Mouse (Mus musculus) spleen, postnatal 14 days (tissue): ENCODE measurements around the gene Trip10.
"Not testable (repeated sequence)": the region's sequence is repeated elsewhere in the genome, so short reads cannot be mapped to it uniquely, and the experiment has no call there.

ENCODE experiments used
- DNase-seq, 2 experiments: peaks; one replicate each; pipeline ENCODE4 v3.0.0; 2021 to 2022; ENCODE audit warnings: low spot score in 2 of 2

Gene Trip10

DNA sequence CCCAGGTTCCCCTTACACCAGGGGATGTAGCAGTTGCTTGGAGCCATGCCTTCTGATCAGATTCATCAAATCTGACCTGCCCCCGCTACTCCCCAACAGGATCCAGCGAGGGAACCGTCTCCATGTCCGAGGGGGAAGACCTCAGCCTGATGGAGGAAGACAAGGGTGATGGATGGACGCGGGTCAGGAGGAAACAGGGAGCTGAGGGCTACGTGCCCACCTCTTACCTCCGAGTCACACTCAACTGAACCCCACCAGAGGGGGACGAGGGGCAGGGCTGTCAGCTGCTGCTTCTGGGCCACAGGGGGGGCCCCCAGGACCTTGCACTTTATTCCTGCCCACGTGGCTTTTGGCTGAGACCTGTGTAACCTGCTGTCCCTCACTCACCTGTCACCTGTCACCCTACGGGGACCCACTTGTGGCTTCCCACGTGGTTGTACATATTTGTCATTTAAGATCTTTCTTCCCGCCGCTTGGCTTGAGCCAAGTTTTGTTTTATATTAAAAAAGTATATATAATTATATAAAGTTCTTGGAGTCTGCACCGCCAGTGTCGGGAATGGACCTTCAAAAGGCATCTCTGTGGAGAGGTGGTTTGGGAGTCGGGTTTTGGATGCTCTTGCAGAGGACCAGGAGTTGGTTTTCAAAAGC lies 13.8 kb downstream of the Trip10 start:
- DNase-seq = no peak

GRCm38 (mm10) chr17:57264164-57264563 lies 14.9 kb downstream of the Trip10 start:
- DNase-seq = no peak

GRCm38 (mm10) chr17:57264972-57265945 lies 16.0 kb downstream of the Trip10 start:
- DNase-seq = peak; percentile 34 to 52

- no peak for DNase-seq
Observed at GRCm38 (mm10) chr17:57267556-57268126, 18.4 kb downstream of the Trip10 start.

DNA sequence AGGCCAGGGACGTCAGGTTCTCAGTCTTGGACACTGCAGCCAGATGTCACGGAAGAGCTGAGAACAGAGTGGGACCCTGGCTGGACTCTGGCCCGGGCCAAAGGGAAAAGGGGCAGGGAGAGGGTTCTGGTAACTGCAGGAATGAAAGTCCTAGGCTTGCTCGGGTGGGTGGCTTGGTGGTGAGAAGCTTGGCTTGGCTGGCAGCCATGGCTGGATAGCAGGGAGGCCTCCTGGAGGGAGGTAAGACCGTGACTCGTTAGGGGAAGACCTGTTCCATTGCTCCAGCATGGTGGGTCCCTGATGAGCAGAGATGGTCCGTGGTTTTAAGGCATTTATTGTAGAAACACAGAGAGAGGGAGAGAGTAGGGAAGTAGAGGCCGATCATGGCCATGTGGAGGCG lies 22.0 kb downstream of the Trip10 start:
- no peak for DNase-seq

DNA sequence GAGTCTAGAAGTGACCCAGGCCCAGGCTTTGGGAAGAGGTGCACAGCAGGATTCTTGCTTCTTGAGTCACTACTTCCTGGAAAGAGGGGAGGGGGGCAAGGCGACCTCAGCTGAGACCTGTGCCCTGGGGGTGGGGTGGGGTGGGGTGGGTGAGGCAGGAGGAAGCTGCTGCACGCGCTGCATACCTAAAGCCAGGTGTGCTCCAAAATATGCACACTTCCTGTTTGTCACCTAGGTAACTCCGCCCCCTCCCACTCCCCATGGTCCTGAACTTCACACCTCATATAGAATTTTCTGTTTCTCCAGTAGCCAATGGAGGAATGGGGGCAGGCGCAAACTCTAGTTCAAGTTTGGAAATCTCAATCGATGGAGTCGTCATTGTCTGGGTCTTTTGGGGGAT lies 24.6 kb downstream of the Trip10 start:
- no peak for DNase-seq

DNA sequence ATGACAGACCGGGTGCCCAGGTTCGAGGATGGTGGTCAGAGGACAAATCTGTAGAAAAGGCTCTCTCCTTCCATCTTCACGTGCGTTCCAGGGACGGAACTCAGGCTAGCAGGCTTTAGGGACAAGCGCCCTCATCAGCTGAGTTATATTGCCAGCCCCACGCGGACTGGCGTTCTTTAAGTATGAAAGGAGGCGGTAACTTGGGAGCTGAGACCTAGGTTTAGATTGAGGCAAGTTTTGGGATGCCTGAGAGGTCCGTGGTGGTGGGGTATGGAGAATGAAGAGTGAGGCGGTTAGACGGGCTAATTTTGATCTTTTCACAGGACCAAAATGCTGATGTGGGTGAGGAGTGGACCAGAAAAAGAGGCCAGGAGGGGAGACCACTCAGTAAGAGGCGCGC lies 25.4 kb downstream of the Trip10 start:
- no peak for DNase-seq

DNA sequence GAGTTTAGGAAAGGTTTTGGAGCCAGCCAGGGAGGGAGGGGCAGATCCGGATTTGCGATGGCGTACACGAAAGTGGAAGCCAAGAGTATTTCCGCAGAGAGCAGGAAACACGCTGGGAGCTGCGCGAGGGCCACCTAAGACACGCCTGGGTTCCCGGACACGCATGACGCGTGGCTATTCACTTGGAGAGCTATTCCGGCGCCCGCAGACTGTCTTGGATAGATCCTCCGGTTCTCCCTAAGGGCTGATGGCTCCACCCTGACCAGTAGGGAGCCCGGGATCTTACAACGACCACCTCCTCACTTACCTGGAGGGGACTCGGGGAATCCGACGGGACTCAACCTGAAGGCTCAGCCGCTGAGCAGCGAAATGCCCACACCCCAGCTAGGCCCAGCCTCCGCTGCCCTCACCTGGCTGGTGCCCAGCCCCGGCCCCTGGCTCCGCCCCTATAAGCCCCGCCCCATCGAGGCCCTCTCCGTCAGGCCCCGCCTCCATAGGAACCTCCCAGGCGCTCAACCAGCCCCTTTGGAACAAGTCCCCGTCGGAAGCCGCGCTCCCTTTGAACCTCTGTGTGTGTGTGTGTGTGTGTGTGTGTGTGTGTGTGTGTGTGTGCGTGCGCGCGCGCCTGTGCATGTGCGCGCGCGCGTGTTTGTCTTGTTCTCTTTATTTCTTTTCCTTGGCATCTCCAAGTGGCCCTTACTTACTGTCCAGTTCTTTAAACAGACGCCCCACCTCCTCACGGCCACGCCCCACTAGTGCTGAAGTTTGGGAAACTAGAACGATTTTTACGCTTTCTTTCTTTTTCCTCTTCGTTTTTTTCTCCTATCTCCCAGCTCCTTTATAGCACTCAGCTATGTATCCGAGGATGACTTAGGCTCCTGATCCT lies 26.1 kb downstream of the Trip10 start:
- DNase-seq = peak; percentile 73 to 74

DNA sequence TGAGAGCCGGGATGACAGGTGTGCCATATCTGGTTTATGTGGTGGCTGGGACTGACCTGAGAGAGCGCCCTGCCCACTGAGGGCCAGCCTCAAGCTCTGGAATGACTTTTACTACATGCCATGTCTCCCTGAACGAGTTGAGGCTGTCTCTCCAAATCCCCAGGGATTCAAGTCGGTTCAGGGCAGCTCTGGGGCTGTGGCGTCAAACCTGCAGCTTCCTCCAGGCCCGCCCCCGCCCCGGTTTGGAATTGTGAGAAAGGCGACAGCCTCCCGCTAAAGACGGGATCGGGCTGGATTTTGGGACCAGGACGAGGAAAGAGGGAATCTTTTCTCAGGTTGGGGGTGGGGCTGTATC lies 26.7 kb downstream of the Trip10 start:
- no peak for DNase-seq

DNA sequence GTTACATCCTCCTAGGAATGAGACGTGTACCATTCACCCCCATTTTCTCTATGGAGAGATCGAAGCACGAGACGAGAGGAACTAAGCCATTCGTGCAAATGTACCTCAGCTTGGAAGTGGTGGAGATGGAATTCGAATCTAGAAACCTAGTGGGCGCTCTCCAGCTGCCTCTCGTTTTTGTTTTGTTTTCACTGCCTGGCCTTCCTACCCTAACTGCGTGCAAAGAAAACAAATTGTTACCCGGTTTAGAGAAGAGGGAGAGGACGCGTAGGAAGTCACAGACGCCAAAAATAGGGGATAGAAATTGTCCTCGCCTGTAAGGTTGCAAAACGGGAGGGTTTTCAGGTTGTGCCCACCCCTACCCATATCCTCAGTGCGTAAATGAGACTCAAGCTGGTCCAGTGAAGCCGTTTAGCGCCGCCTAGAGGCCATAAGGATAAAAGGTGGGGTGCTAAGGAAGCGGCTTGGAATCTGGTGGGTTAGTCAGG lies 27.4 kb downstream of the Trip10 start:
- peak in 1 of 2 experiments; percentile 56 for DNase-seq

DNA sequence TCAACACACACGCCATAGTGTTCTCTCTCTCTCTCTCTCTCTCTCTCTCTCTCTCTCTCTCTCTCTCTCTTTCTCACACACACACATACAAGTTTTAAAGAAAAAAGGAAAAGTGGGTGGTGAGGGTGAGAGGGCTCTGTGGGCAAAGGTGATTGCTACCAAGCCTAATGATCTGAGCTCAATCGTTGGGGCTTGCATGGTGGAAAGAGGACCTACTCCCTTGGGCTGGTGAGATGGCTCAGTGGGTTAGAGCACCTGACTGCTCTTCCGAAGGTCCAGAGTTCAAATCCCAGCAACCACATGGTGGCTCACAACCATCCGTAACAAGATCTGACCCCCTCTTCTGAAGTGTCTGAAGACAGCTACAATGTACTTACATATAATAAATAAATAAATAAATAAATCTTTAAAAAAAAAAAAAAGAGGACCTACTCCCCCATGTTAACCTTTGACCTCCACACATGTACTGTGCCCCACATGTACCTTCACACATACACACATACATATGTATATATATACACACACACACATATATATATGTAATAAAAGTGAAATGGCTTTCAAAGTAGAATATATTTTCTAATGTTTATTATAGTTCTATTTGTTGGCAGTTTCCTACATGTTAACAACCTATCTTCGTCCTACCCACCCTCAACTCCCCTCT lies 28.5 kb downstream of the Trip10 start:
- not testable (repeated sequence) for DNase-seq

GRCm38 (mm10) chr17:57278537-57278936 lies 29.3 kb downstream of the Trip10 start:
- DNase-seq = no peak

GRCm38 (mm10) chr17:57278943-57279590 lies 29.8 kb downstream of the Trip10 start, which contains the start of gene Vav1:
Vav1 (plus strand) TSS chr17:57279100.
- DNase-seq = peak; percentile 71 to 79

GRCm38 (mm10) chr17:57279591-57280224 lies 30.5 kb downstream of the Trip10 start:
- DNase-seq = no peak

- no peak for DNase-seq
Observed at GRCm38 (mm10) chr17:57280411-57280810, 31.2 kb downstream of the Trip10 start.

- no peak for DNase-seq
Observed at GRCm38 (mm10) chr17:57283906-57284305, 34.7 kb downstream of the Trip10 start.

DNA sequence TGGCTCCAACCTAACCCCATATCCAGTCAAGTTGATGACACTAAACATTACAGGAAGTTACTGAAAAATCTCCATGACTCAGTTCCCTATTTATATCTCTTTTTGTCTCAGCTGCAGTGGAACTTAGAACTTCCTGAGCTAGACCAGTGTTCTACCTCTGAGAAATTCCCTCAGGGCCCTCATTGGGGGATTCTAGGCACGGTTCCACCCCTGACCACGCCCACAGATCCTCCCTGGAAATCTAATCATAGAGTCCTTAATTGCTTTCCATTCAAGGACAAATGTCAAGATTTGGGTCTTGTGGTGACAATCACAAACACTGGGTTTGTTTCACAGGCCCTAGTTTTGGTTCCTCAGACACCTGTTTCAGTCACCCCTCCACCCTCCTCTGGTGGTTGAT lies 35.8 kb downstream of the Trip10 start:
- no peak for DNase-seq

DNA sequence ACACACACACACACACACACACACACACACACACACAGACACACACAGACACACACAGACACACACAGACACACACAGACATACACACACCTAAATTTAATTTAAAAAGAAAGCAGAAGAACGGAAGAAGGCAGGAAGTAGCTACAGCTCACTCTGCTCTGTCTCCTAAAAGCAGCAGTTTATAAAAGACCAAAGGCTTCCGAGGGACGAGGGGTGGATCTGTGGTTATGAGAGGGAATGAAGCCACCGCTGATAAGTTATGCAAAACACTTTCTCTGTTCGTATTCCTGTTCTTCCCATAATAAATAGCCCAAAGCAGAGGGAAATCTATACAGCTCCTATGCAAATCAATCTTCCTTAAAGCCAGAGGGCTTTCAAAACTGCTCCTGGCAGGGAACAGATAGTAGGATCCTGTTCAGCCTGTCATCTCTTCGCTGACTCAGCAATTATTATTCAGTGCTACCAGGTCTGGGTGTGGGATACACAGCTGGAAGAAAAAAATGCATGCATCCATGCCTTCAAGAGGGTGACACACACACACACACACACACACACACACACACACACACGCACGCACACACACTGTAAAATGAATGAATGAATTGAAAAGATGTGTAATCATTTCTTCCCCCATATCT lies 37.6 kb downstream of the Trip10 start:
- DNase-seq = no peak

DNA sequence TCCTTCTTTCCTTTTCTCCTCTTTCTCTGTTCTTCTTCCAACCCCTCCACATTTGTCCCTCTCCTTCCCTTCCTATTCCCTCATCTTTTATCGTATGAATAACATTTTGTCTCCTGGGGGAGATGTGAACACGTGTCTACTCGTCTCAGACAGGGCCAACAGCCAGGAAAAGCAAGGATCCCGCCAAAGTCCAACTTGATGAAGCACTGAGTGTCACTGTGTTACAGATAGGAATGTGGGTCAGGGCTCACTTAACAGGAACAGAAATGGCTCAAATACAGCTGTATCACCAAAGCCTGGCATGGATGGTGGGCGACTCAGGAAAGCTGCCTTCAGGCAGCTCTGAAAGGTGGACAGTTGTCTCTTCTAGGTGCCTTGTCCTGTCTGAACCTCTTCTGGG lies 40.0 kb downstream of the Trip10 start:
- no peak for DNase-seq
